Mouse (Mus musculus): ENCODE data around the gene Hdac7. TPM values are rescaled to one million over a fixed set of nuclear protein-coding genes. Genes with fewer than 3 reads are reported as not detected.

The Hdac7 gene
- polyA plus RNA-seq, 1 experiment from 2014 or later: 20.4 TPM

DNA sequence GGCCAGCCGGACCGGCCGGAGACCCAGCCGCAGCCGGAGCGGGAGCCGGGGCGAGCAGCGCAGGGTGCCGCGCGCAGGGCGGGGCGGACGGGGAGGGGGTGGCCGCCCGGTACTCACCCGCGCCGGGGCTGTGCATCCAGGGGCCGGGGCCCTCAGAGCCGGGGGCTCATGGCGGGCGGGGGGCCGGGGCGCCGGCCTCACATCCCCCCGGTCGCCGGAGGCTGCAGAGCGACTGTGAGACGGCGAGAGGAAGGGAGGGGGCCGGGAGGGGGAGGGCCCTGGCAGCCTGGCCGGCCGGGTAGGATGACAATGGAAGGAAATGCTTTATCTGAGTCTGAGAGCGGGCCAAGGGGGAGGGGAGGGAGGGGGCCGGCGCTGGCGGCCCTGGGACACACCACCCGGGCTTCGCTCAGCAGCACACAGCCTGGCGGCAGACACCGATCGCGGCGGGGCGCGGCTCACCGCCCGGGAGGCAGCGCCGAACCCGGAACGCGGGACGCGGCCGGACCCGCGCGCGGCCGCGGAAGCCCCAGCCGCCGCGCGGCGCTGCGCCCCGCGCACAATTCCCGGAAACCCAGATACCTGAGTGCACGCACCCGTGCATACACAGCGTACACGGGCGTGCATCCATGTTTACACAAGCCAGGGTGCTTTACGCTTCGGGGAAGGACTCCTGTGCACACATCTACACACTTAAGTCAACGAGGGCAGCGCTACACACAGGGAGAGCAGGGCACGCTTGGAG lies 12.9 kb downstream of the Hdac7 start:
- peak; percentile 87 for ATAC-seq (replicated peaks; ENCODE audit: insufficient number of reproducible peaks, insufficient read depth, low FRiP score, low read depth)
- 1% methylated on average over 65 of the region's 84 CpGs for WGBS
- peak overlapping the region; percentile 92 for H3K4me2 ChIP-seq
- H3K4me3 ChIP-seq: peak overlapping the region; percentile 81
- H3K9me3 ChIP-seq (replicated peaks): no peaks in the 10 kb centered on the region
- H3K4me1 ChIP-seq (replicated peaks): peaks cover 64% of the 10 kb centered on the region
- H3K27me3 ChIP-seq: no peaks in the 10 kb centered on the region
- peak overlapping the region; percentile 85 for H3K9ac ChIP-seq
- no peaks in the 10 kb centered on the region for H3K36me3 ChIP-seq
- H3K27ac ChIP-seq: peak overlapping the region; percentile 91

GRCm38 (mm10) chr15:97830788-97831241 lies 13.5 kb downstream of the Hdac7 start:
- peak overlapping the region; percentile 92 for H3K4me2 ChIP-seq
- H3K4me3 ChIP-seq: peak overlapping the region; percentile 81
- peak overlapping the region; percentile 91 for H3K27ac ChIP-seq
- no peaks in the 10 kb centered on the region for H3K36me3 ChIP-seq
- no peaks in the 10 kb centered on the region for H3K9me3 ChIP-seq (replicated peaks)
- ATAC-seq (replicated peaks; ENCODE audit: insufficient number of reproducible peaks, insufficient read depth, low FRiP score, low read depth): peak; percentile 6; the same call in 1 of the 2 replicates
- under 1% methylated on average over 39 of the region's 39 CpGs for WGBS
- H3K27me3 ChIP-seq: no peaks in the 10 kb centered on the region
- peak overlapping the region; percentile 85 for H3K9ac ChIP-seq
- H3K4me1 ChIP-seq (replicated peaks): peaks cover 65% of the 10 kb centered on the region

GRCm38 (mm10) chr15:97830253-97830787 lies 14.0 kb downstream of the Hdac7 start:
- Histone ChIP-seq H3K36me3 (no peaks in the 10 kb centered on the region), H3K27me3 (no peaks in the 10 kb centered on the region), H3K4me2 (peak overlapping the region; percentile 92), H3K9me3 (replicated peaks) (no peaks in the 10 kb centered on the region), H3K27ac (peak overlapping the region; percentile 91), H3K4me1 (replicated peaks) (peaks cover 70% of the 10 kb centered on the region), H3K9ac (peak overlapping the region; percentile 85), H3K4me3 (peak overlapping the region; percentile 81)
- no peak for ATAC-seq (replicated peaks; ENCODE audit: insufficient number of reproducible peaks, insufficient read depth, low FRiP score, low read depth)
- WGBS: 25% methylated on average over 12 of the region's 12 CpGs

GRCm38 (mm10) chr15:97829432-97829831 lies 14.9 kb downstream of the Hdac7 start:
- Histone ChIP-seq H3K27me3 (no peaks in the 10 kb centered on the region), H3K36me3 (no peaks in the 10 kb centered on the region), H3K4me1 (replicated peaks) (peaks cover 79% of the 10 kb centered on the region), H3K4me2 (peak overlapping the region; percentile 92), H3K9me3 (replicated peaks) (no peaks in the 10 kb centered on the region), H3K9ac (peak overlapping the region; percentile 85), H3K4me3 (peak overlapping the region; percentile 81), H3K27ac (peak overlapping the region; percentile 91)
- 51% methylated on average over 2 of the region's 2 CpGs for WGBS
- no peak for ATAC-seq (replicated peaks; ENCODE audit: insufficient number of reproducible peaks, insufficient read depth, low FRiP score, low read depth)

GRCm38 (mm10) chr15:97828901-97829338 lies 15.4 kb downstream of the Hdac7 start:
- H3K27ac ChIP-seq: peak overlapping the region; percentile 91
- H3K4me2 ChIP-seq: peak overlapping the region; percentile 92
- WGBS: 54% methylated on average over 5 of the region's 5 CpGs
- no peaks in the 10 kb centered on the region for H3K27me3 ChIP-seq
- ATAC-seq (replicated peaks; ENCODE audit: insufficient number of reproducible peaks, insufficient read depth, low FRiP score, low read depth): no peak; the same call in 1 of the 2 replicates
- peaks cover 3% of the 10 kb centered on the region; the same call in 1 of the 2 replicates for H3K36me3 ChIP-seq
- 0 out of 2 replicates have a peak overlapping the region, but pooled peaks have one; percentile 85 for H3K9ac ChIP-seq
- H3K9me3 ChIP-seq (replicated peaks): no peaks in the 10 kb centered on the region
- H3K4me1 ChIP-seq (replicated peaks): peaks cover 84% of the 10 kb centered on the region
- peak overlapping the region; percentile 81 for H3K4me3 ChIP-seq

GRCm38 (mm10) chr15:97828221-97828842 lies 16.0 kb downstream of the Hdac7 start:
- Histone ChIP-seq H3K4me1 (replicated peaks) (peaks cover 87% of the 10 kb centered on the region), H3K27me3 (no peaks in the 10 kb centered on the region), H3K36me3 (peaks cover 4% of the 10 kb centered on the region; the same call in 1 of the 2 replicates), H3K4me3 (peak overlapping the region; percentile 81), H3K9me3 (replicated peaks) (no peaks in the 10 kb centered on the region), H3K9ac (peak overlapping the region; percentile 19; the same call in 1 of the 2 replicates), H3K4me2 (peak overlapping the region; percentile 92), H3K27ac (peak overlapping the region; percentile 91)
- 37% methylated on average over 6 of the region's 6 CpGs for WGBS
- no peak for ATAC-seq (replicated peaks; ENCODE audit: insufficient number of reproducible peaks, insufficient read depth, low FRiP score, low read depth)

- ATAC-seq (replicated peaks; ENCODE audit: insufficient number of reproducible peaks, insufficient read depth, low FRiP score, low read depth): no peak
- WGBS: 75% methylated on average over 8 of the region's 8 CpGs
- H3K27me3 ChIP-seq: no peaks in the 10 kb centered on the region
- 0 out of 2 replicates have a peak overlapping the region, but pooled peaks have one; percentile 21 for H3K4me2 ChIP-seq
- H3K4me3 ChIP-seq: no peak overlapping the region
- no peak overlapping the region for H3K27ac ChIP-seq
- H3K36me3 ChIP-seq: peaks cover 4% of the 10 kb centered on the region; the same call in 1 of the 2 replicates
- no peak overlapping the region for H3K9ac ChIP-seq
- peaks cover 88% of the 10 kb centered on the region for H3K4me1 ChIP-seq (replicated peaks)
- H3K9me3 ChIP-seq (replicated peaks): no peaks in the 10 kb centered on the region
Observed at GRCm38 (mm10) chr15:97827401-97827800, 16.9 kb downstream of the Hdac7 start.

DNA sequence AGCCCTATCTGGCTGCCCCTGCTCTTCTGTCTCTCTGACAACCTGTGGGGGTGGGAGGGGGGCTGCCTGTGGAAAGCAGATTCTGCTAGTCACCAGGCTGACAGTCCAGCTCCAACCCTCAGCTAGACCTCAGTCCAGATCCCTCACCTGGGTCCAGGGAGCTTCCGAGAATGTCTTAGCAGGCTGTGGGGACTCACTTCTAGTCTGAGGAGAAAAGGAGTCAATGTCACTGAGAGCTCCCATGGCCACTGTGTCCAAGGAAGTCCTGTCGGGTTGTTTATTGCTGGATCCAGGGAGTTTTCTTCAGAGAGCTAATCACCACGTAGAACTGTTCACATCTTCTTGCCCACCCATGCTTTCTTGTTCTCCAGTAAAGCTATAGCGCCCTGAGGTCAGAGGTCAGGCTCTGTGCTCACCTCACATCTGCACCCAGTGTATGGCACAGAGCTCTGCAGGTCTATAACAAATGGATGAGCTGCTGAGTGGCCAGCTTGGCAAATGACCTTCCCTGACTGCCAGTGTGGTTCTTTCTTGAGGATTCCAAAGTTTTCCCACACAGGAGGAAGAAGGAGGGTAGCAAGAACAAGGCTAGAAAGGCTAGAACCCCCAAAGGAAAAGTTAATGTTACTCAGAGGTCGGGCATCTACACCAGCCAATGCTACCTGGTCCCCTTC lies 17.6 kb downstream of the Hdac7 start:
- H3K27me3 ChIP-seq: no peaks in the 10 kb centered on the region
- H3K4me1 ChIP-seq (replicated peaks): peaks cover 88% of the 10 kb centered on the region
- H3K27ac ChIP-seq: peak overlapping the region; percentile 88
- no peak overlapping the region for H3K4me3 ChIP-seq
- H3K4me2 ChIP-seq: peak overlapping the region; percentile 66; the same call in 1 of the 2 replicates
- no peaks in the 10 kb centered on the region for H3K9me3 ChIP-seq (replicated peaks)
- ATAC-seq (replicated peaks; ENCODE audit: insufficient number of reproducible peaks, insufficient read depth, low FRiP score, low read depth): no peak
- WGBS: 65% methylated on average over 5 of the region's 5 CpGs
- peaks cover 4% of the 10 kb centered on the region; the same call in 1 of the 2 replicates for H3K36me3 ChIP-seq
- no peak overlapping the region for H3K9ac ChIP-seq

- Histone ChIP-seq H3K36me3 (peaks cover 4% of the 10 kb centered on the region; the same call in 1 of the 2 replicates), H3K27me3 (no peaks in the 10 kb centered on the region), H3K4me3 (peak overlapping the region; percentile 45), H3K9ac (peak overlapping the region; percentile 55), H3K4me1 (replicated peaks) (peaks cover 92% of the 10 kb centered on the region), H3K9me3 (replicated peaks) (no peaks in the 10 kb centered on the region), H3K4me2 (peak overlapping the region; percentile 66), H3K27ac (peak overlapping the region; percentile 88)
- WGBS: 45% methylated on average over 12 of the region's 12 CpGs
- no peak for ATAC-seq (replicated peaks; ENCODE audit: insufficient number of reproducible peaks, insufficient read depth, low FRiP score, low read depth)
Observed at GRCm38 (mm10) chr15:97825941-97826587, 18.2 kb downstream of the Hdac7 start.

DNA sequence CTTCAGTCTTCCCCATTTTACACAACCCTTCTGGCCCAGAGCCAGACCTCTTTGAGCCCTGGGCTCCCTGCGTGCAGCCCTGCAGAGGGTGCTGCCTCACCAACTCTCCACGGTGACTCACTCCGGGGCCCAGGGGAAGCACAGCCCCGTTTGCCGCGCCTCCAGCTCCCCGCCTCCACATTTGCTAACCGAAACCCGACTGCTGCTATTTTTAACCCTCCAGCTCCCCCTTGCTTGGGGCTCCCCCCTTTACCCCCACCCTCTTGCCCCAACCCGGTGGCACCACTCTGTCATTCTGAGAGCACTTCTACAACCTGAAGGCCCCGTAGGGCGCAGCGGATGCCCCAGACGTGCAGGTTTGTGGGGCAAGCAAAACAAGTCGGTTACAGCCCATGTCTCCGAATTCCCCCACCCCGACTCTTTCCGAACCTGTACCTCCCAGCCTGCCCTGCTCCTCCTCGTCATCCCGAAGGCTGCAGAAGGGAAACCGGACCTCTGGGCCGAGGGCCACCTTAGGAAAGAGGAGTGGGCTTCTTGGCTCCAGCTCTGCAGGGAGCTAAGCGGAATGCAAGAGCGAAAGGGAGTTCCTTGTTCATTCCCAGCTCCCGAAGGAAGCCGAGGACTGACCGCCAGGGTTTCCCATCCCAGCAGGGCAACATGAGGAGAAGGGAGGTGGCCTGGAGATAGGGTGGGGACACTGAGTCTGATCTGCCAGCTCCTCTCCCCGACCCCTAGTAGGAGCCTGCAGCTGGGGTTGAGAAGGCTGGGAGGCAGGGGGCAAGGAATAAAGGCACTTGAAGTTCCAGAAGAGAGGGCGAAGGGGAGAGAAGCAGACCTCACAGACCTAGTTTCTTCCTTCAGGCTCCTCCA lies 19.0 kb downstream of the Hdac7 start:
- Histone ChIP-seq H3K4me2 (peak overlapping the region; percentile 66), H3K27me3 (no peaks in the 10 kb centered on the region), H3K4me1 (replicated peaks) (peaks cover 95% of the 10 kb centered on the region), H3K4me3 (peak overlapping the region; percentile 45), H3K36me3 (peaks cover 4% of the 10 kb centered on the region; the same call in 1 of the 2 replicates), H3K9me3 (replicated peaks) (no peaks in the 10 kb centered on the region), H3K9ac (peak overlapping the region; percentile 55), H3K27ac (peak overlapping the region; percentile 88)
- WGBS: 5% methylated on average over 29 of the region's 29 CpGs
- peak; percentile 60; the same call in 1 of the 2 replicates for ATAC-seq (replicated peaks; ENCODE audit: insufficient number of reproducible peaks, insufficient read depth, low FRiP score, low read depth)
